ENCODE assay signal across 11 mouse cellular contexts in the genomic region with DNA sequence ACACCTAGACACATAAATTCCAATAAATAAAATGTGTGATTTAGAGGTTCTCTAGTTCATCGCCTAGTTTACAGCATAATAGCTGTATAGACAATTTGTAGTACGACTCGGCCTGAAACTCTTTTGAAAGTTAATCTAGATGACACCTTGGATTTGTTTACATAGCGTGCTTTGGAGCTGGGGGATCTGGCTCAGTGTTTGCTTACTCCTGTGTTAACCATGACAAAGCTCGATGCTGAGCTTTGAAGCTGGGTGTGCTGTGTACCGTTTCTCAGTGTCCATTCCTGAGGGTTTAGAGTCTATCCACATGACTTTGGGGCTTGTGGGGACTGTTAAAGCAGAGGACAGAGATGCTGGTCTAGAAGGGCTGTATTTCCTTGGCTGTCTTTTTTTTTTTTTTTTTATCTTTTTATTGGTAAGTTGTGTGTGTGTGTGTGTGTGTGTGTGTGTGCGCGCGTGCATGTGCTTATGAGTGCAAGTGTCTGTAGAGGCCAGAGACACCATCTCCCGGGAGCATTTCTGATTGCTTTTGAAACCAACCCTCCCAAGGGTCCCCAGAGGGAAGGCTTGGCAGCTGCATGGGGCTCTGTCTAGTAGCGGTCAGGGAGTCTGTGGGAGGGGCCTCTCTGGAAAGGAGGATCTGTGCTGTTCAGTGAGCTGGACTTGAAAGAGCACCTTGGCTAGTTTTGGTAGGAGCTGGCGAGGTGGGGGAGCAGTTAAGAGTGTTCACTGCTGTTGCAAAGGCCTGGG. TPM values are rescaled to one million over a fixed set of nuclear protein-coding genes. Genes with fewer than 3 reads are reported as not detected.
A peak's percentile ranks its signal among the peaks of the same experiment; 100 is the strongest.
DNase-seq lines count a peak whose midpoint lies in the region; ATAC-seq and TF ChIP-seq lines count a peak whose summit lies in the region.
"Had no signal": no experiment of that assay in that cellular context is flagged by ENCODE, and none has a peak within 500 bp of the region (broad histone marks: within the 10 kb centered on the region; RNA-seq: fewer than 3 reads in every experiment).

No protein-coding gene starts in this region.

- ATAC-seq in forebrain, embryonic 11.5 days (replicated peaks; ENCODE audit: low FRiP score): no peak
- ATAC-seq in forebrain, embryonic 14.5 days: no peak
- peak; percentile 65 for ATAC-seq in liver, postnatal 0 days
- ATAC-seq in intestine, embryonic 16.5 days: no peak; the same call in 1 of the 2 replicates
- no peak for ATAC-seq in megakaryocyte progenitor cell, adult 5-6 weeks (replicated peaks; ENCODE audit: poor library complexity)

- H3K4me1 ChIP-seq in forebrain, embryonic 11.5 days (replicated peaks; ENCODE audit: control insufficient read depth, insufficient read depth, low read length): peaks cover 7% of the 10 kb centered on the region; the same call in 1 of the 2 replicates
- peaks cover 8% of the 10 kb centered on the region for H3K4me1 ChIP-seq in forebrain, embryonic 14.5 days (ENCODE audit: control insufficient read depth, insufficient read depth, low read length)
- peaks cover 23% of the 10 kb centered on the region for H3K4me1 ChIP-seq in liver, postnatal 0 days (ENCODE audit: insufficient read depth)
- peaks cover 15% of the 10 kb centered on the region for H3K4me1 ChIP-seq in intestine, embryonic 16.5 days (ENCODE audit: control insufficient read depth, insufficient read depth, low read length)

- no peak overlapping the region for H3K4me3 ChIP-seq in forebrain, embryonic 11.5 days (ENCODE audit: low read depth, low read length)
- no peak overlapping the region for H3K4me3 ChIP-seq in forebrain, embryonic 14.5 days (ENCODE audit: low read depth, low read length)
- no peak overlapping the region for H3K4me3 ChIP-seq in liver, postnatal 0 days (ENCODE audit: low read depth, low read length)
- H3K4me3 ChIP-seq in intestine, embryonic 16.5 days (ENCODE audit: low read length): no peak overlapping the region
- H3K4me3 ChIP-seq: forebrain, embryonic 10.5 days; hindbrain, embryonic 15.5 days had no signal

- no peak for TF ChIP-seq EP300 in liver, postnatal 0 days (IDR thresholded peaks at IDR 0.05; ENCODE audit: low read depth)

- H3K36me3 ChIP-seq in forebrain, embryonic 11.5 days (ENCODE audit: control insufficient read depth, insufficient read depth, low read length): 0 out of 2 replicates have a peak, but pooled peaks cover 3% of the 10 kb centered on the region
- H3K36me3 ChIP-seq in forebrain, embryonic 14.5 days (ENCODE audit: control insufficient read depth, insufficient read depth, low read length): peaks cover 5% of the 10 kb centered on the region; the same call in 1 of the 2 replicates
- no peaks in the 10 kb centered on the region; the same call in none of the 2 replicates for H3K36me3 ChIP-seq in liver, postnatal 0 days (replicated peaks; ENCODE audit: insufficient read depth, low read length)
- 0 out of 2 replicates have a peak, but pooled peaks cover 3% of the 10 kb centered on the region for H3K36me3 ChIP-seq in intestine, embryonic 16.5 days (ENCODE audit: control insufficient read depth, insufficient read depth, low read length)
- H3K36me3 ChIP-seq: hindbrain, embryonic 15.5 days had no signal

- H3K9ac ChIP-seq in forebrain, embryonic 11.5 days (ENCODE audit: low read length): no peak overlapping the region
- no peak overlapping the region for H3K9ac ChIP-seq in forebrain, embryonic 14.5 days (ENCODE audit: low read length)
- H3K9ac ChIP-seq in liver, postnatal 0 days (replicated peaks): no peak overlapping the region
- H3K9ac ChIP-seq in intestine, embryonic 16.5 days (ENCODE audit: low read depth, low read length): no peak overlapping the region
- H3K9ac ChIP-seq: hindbrain, embryonic 15.5 days had no signal

- no peak for TF ChIP-seq CTCF in liver, postnatal 0 days (IDR thresholded peaks at IDR 0.05; ENCODE audit: low read depth)

- DNase-seq in forebrain, embryonic 11.5 days (ENCODE audit: low spot score): no peak
- DNase-seq in forebrain, embryonic 14.5 days (ENCODE audit: low spot score): no peak
- DNase-seq in lung, postnatal 10 days: peak; percentile 55
- no peak for DNase-seq in lung, postnatal 36 days
- peak; percentile 75 to 80 for DNase-seq in heart, adult 9 months (ENCODE audit: low spot score in 2 of 2)
- DNase-seq in liver, postnatal 0 days: peak; percentile 41
- DNase-seq: cerebellum, postnatal 36 days had no signal

- H3K4me2 ChIP-seq in forebrain, embryonic 11.5 days (ENCODE audit: low read depth, low read length, severe bottlenecking): no peak overlapping the region
- H3K4me2 ChIP-seq in forebrain, embryonic 14.5 days (ENCODE audit: low read length): no peak overlapping the region
- H3K4me2 ChIP-seq in liver, postnatal 0 days (ENCODE audit: low read depth, low read length): no peak overlapping the region
- no peak overlapping the region for H3K4me2 ChIP-seq in intestine, embryonic 16.5 days (ENCODE audit: low read depth, low read length)
- H3K4me2 ChIP-seq: hindbrain, embryonic 15.5 days had no signal

- 0 out of 2 replicates have a peak overlapping the region, but pooled peaks have one; percentile 6 for H3K27ac ChIP-seq in forebrain, embryonic 11.5 days (ENCODE audit: low read depth, low read length)
- H3K27ac ChIP-seq in forebrain, embryonic 14.5 days (ENCODE audit: low read depth, low read length): no peak overlapping the region
- no peak overlapping the region for H3K27ac ChIP-seq in liver, postnatal 0 days (ENCODE audit: low read depth)
- H3K27ac ChIP-seq in intestine, embryonic 16.5 days (ENCODE audit: low read length): no peak overlapping the region
- H3K27ac ChIP-seq: forebrain, embryonic 10.5 days; hindbrain, embryonic 15.5 days had no signal

- WGBS in forebrain, embryonic 11.5 days: 87% methylated on average over 12 of the region's 12 CpGs
- WGBS in forebrain, embryonic 14.5 days: 86% methylated on average over 12 of the region's 12 CpGs
- 66% methylated on average over 12 of the region's 12 CpGs for WGBS in liver, postnatal 0 days (ENCODE audit: insufficient replicate concordance)
- WGBS in intestine, embryonic 16.5 days: 54% methylated on average over 12 of the region's 12 CpGs

- H3K27me3 ChIP-seq in forebrain, embryonic 11.5 days (ENCODE audit: control insufficient read depth, insufficient read depth, low read length): no peaks in the 10 kb centered on the region
- H3K27me3 ChIP-seq in forebrain, embryonic 14.5 days (replicated peaks; ENCODE audit: control insufficient read depth, insufficient read depth, low read length): no peaks in the 10 kb centered on the region
- no peaks in the 10 kb centered on the region for H3K27me3 ChIP-seq in liver, postnatal 0 days (ENCODE audit: insufficient read depth, low read length)
- H3K27me3 ChIP-seq in intestine, embryonic 16.5 days (replicated peaks; ENCODE audit: control insufficient read depth, insufficient read depth, low read length): no peaks in the 10 kb centered on the region
- H3K27me3 ChIP-seq: hindbrain, embryonic 15.5 days had no signal

- no peaks in the 10 kb centered on the region; the same call in 1 of the 2 replicates for H3K9me3 ChIP-seq in forebrain, embryonic 11.5 days (ENCODE audit: control insufficient read depth, low read length)
- no peaks in the 10 kb centered on the region for H3K9me3 ChIP-seq in forebrain, embryonic 14.5 days (replicated peaks; ENCODE audit: control insufficient read depth, low read length)
- H3K9me3 ChIP-seq in liver, postnatal 0 days (ENCODE audit: low read length): no peaks in the 10 kb centered on the region
- no peaks in the 10 kb centered on the region for H3K9me3 ChIP-seq in intestine, embryonic 16.5 days (ENCODE audit: control insufficient read depth, low read length)
- H3K9me3 ChIP-seq: hindbrain, embryonic 15.5 days had no signal

RNA-seq across cellular contexts. Expression of a gene that starts 6.3 kb away (rescaled TPM):
- 63.7 and 64.5 TPM in 2 replicates for polyA plus RNA-seq in forebrain, embryonic 11.5 days (2014; fragmentation: Nextera tagmentation; extraction: Ambion mirVana)
- 37.1 and 43.4 TPM in 2 replicates for polyA plus RNA-seq in forebrain, embryonic 14.5 days (2014; fragmentation: Nextera tagmentation; extraction: Ambion mirVana)
- polyA plus RNA-seq in liver, postnatal 0 days (2015; fragmentation: Nextera tagmentation; extraction: Ambion mirVana): 8.0 TPM in 2 replicates
- 30.9 and 34.0 TPM in 2 replicates for polyA plus RNA-seq in intestine, embryonic 16.5 days (2015; fragmentation: Nextera tagmentation; extraction: Ambion mirVana)
- total RNA-seq in megakaryocyte progenitor cell, adult 5-6 weeks (2015): 39.9 and 44.5 TPM in 2 replicates
- 48.1 and 65.4 TPM in 2 replicates for total RNA-seq in megakaryocyte progenitor cell, adult 5-6 weeks (2017)

RNA-seq across cellular contexts. Expression of a gene that starts 16.2 kb away (rescaled TPM):
- 72.9 and 73.4 TPM in 2 replicates for polyA plus RNA-seq in forebrain, embryonic 11.5 days (2014; fragmentation: Nextera tagmentation; extraction: Ambion mirVana)
- 88.8 and 92.6 TPM in 2 replicates for polyA plus RNA-seq in forebrain, embryonic 14.5 days (2014; fragmentation: Nextera tagmentation; extraction: Ambion mirVana)
- polyA plus RNA-seq in liver, postnatal 0 days (2015; fragmentation: Nextera tagmentation; extraction: Ambion mirVana): 6.5 and 7.2 TPM in 2 replicates
- 26.8 and 28.0 TPM in 2 replicates for polyA plus RNA-seq in intestine, embryonic 16.5 days (2015; fragmentation: Nextera tagmentation; extraction: Ambion mirVana)
- total RNA-seq in megakaryocyte progenitor cell, adult 5-6 weeks (2015): 44.3 and 46.2 TPM in 2 replicates
- 73.3 and 75.1 TPM in 2 replicates for total RNA-seq in megakaryocyte progenitor cell, adult 5-6 weeks (2017)

Comparison
In these comparisons a context has a peak if more than half of its experiments do, and no peak if none do; other contexts are left out.
1. DNase-seq: peak in lung, postnatal 10 days (single experiment), heart, adult 9 months (2 of 2) and liver, postnatal 0 days (single experiment); none in forebrain, embryonic 11.5 days (single experiment), forebrain, embryonic 14.5 days (single experiment) and lung, postnatal 36 days (single experiment).